Mouse (Mus musculus) lung, embryonic 14.5 days (tissue): ENCODE measurements around the gene Mga. TPM values are rescaled to one million over a fixed set of nuclear protein-coding genes. Genes with fewer than 3 reads are reported as not detected.

ENCODE experiments used
- ATAC-seq: fragments of 200-750 bp; cut with Nextera tagmentation; 2 replicates; pipeline ENCODE4 v1.8.0; 2017; ENCODE audit warnings: mild to moderate bottlenecking, moderate TSS enrichment, moderate library complexity; ENCODE audit not compliant: insufficient read depth
- DNase-seq: peaks from one replicate; pipeline ENCODE4 v3.0.0-alpha.2; 2015
- H3K27ac ChIP-seq: fragments of 300-500 bp; sonication (generic); 2 replicates; pipeline ENCODE4 v1.5.1; 2014; ENCODE audit warnings: low read depth, mild to moderate bottlenecking, moderate library complexity
- H3K27me3 ChIP-seq: fragments of 300-500 bp; sonication (generic); 2 replicates; pipeline ENCODE4 v1.6.1; 2014; ENCODE audit warnings: low read length, control low read depth; ENCODE audit not compliant: insufficient read depth
- H3K36me3 ChIP-seq: fragments of 300-500 bp; sonication (generic); 2 replicates; pipeline ENCODE4 v1.6.1; 2014; ENCODE audit warnings: control low read depth; ENCODE audit not compliant: insufficient read depth
- H3K4me1 ChIP-seq: fragments of 300-500 bp; sonication (generic); 2 replicates; pipeline ENCODE4 v1.6.1; 2014; ENCODE audit warnings: antibody characterized with exemption, control low read depth; ENCODE audit not compliant: insufficient read depth
- H3K4me2 ChIP-seq: fragments of 300-500 bp; sonication (generic); 2 replicates; pipeline ENCODE4 v1.6.1; 2014; ENCODE audit warnings: mild to moderate bottlenecking
- H3K4me3 ChIP-seq: fragments of 300-500 bp; sonication (generic); 2 replicates; pipeline ENCODE4 v1.5.1; 2014; ENCODE audit warnings: low read depth, low read length
- H3K9ac ChIP-seq: fragments of 300-500 bp; sonication (generic); 2 replicates; pipeline ENCODE4 v1.6.1; 2014
- H3K9me3 ChIP-seq: fragments of 300-500 bp; sonication (generic); 2 replicates; pipeline ENCODE4 v1.6.1; 2016; ENCODE audit warnings: low read depth, low read length, control low read depth
- CTCF ChIP-seq: IDR thresholded peaks from 2 replicates; pipeline ENCODE4 v1.5.1; 2016; ENCODE audit warnings: antibody characterized with exemption, low read depth
- WGBS: fragments of 180-500 bp; shearing (Covaris S2); extraction: QIAGEN DNeasy Blood & Tissue Kit; methylation state at CpG from one replicate; pipeline ENCODE4 v1.1.7; 2014; 5-methylcytosine and 5-hydroxymethylcytosine counted together
- polyA plus RNA-seq: library from polyadenylated mRNA; unstranded; fragments of >200 nt; fragmentation: Nextera tagmentation; extraction: Ambion mirVana; gene quantifications from 2 replicates; pipeline ENCODE4 v1.2.1, GENCODE M21; 2014

The Mga gene
- polyA plus RNA-seq, 1 experiment from 2014 or later: 38.6 TPM

DNA sequence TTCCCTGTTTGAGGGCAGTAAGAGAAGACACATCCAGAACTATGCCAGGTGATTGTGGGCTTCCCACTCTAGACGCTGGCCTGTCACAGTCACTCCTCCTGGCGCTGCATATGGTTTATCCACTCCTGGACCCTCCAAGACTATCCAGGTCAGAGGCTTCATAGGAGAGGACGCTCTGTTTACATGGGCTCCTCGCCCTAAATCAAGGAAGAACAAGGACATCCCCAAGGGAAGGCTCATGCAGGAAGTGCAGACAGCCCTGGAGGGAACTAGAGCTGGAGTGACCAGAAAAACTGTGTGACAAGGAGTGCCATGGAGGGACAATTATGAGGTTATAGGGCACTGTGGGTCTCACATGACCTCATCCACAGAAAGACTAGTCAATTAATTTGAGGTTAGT is 100.3 kb downstream of the Mga start:
- no peak overlapping the region for H3K9ac ChIP-seq
- WGBS: 78% methylated on average over 4 of the region's 4 CpGs
- no peak for TF ChIP-seq CTCF
- DNase-seq (no peak), ATAC-seq (no peak)
- peaks cover 16% of the 10 kb centered on the region for H3K4me1 ChIP-seq
- no peak overlapping the region for H3K4me2 ChIP-seq
- H3K27me3 ChIP-seq: no peaks in the 10 kb centered on the region
- H3K27ac ChIP-seq: no peak overlapping the region
- H3K36me3 ChIP-seq: 0 out of 2 replicates have a peak, but pooled peaks cover 8% of the 10 kb centered on the region
- H3K9me3 ChIP-seq: no peaks in the 10 kb centered on the region
- no peak overlapping the region for H3K4me3 ChIP-seq

DNA sequence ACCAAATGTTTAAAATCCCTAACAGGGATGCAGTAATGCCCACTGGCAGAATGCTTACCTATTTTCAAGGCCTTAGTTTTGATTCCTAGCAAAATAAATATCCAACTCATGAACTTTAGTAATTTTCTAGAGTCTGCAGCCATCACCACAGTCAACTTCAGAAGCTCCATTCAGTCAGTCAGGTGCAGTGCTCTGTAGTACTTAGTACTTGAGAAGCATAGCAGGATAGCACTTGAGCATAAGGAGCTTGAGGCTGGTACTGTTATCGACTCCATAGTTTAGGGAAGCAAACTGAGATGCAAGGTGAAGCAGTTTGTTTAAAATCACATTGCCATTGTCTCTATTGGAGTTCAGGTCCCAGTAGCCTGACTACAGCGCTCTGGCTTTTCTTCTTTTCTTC is 102.7 kb downstream of the Mga start:
- Histone ChIP-seq H3K4me3 (no peak overlapping the region), H3K4me2 (no peak overlapping the region), H3K27me3 (no peaks in the 10 kb centered on the region), H3K4me1 (peaks cover 14% of the 10 kb centered on the region), H3K36me3 (0 out of 2 replicates have a peak, but pooled peaks cover 11% of the 10 kb centered on the region), H3K27ac (no peak overlapping the region), H3K9me3 (no peaks in the 10 kb centered on the region), H3K9ac (no peak overlapping the region)
- TF ChIP-seq CTCF: no peak
- no peak for DNase-seq
- 81% methylated on average over 2 of the region's 2 CpGs for WGBS
- ATAC-seq: no peak

DNA sequence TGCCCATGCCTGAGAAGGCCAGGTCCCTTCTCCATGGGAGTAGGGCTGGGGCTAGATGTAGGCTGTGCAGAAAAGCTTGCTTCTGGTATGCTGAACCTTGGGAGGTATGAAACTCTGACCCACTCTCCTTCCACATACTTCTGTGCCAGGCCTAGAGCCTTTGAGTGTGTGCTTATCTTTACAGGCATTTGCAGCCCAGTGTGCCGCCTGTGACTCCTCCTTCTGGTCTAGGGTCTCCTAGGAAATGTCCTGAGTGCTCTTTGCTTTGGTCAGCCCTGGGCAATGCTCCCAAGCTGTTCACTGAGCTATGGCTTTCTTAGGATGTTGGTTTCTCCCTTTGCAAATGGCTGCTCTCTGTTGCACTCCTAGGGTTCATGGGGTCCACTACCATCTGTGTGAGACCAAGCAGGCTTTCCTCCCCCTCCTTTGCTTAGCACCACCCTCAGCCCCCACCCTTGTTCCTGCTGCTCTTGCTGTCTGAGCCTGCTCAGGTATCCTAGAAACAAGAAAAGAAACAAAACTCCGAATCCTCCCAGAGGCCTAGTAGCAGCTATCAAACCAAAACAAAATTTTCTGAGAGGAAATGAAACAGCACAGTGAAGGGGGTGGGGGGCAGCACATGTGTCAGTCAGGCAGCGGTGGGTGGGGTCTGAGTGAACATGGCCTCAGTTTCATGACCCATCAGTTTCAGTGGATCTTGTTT is 104.0 kb downstream of the Mga start:
- peak overlapping the region; percentile 55; the same call in 1 of the 2 replicates for H3K27ac ChIP-seq

DNA sequence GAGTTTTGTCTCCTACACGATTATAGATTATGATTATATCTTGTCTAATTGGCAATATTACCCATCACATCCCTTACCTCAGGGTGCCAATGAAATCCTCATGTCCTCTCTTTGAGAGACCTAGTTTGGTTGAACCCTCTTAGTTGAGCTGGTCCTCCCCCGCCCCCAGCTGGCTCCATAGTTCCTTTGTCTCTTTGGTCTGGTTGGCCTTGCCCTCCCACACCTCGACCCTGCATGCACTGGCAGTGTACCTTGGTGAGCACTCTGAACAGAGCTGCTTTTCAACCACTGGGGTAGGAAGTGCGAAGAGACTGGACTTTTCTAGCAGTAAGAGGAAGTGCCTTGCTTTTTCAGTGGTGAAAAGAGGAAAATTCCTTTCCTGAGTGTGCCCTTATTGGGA is 104.9 kb downstream of the Mga start:
- no peaks in the 10 kb centered on the region for H3K9me3 ChIP-seq
- no peak overlapping the region for H3K4me2 ChIP-seq
- no peak for ATAC-seq
- TF ChIP-seq CTCF: no peak
- 0 out of 2 replicates have a peak, but pooled peaks cover 11% of the 10 kb centered on the region for H3K36me3 ChIP-seq
- no peak overlapping the region for H3K4me3 ChIP-seq
- DNase-seq: no peak
- no peaks in the 10 kb centered on the region for H3K4me1 ChIP-seq
- no peaks in the 10 kb centered on the region for H3K27me3 ChIP-seq
- 72% methylated on average over 4 of the region's 4 CpGs for WGBS
- no peak overlapping the region for H3K27ac ChIP-seq
- H3K9ac ChIP-seq: no peak overlapping the region

More for the DNA sequence above, 104.0 kb downstream of the Mga start:
- Histone ChIP-seq H3K9me3 (no peaks in the 10 kb centered on the region), H3K36me3 (0 out of 2 replicates have a peak, but pooled peaks cover 11% of the 10 kb centered on the region), H3K4me3 (no peak overlapping the region), H3K4me2 (no peak overlapping the region), H3K27me3 (no peaks in the 10 kb centered on the region), H3K4me1 (0 out of 2 replicates have a peak, but pooled peaks cover under 1% of the 10 kb centered on the region), H3K9ac (0 out of 2 replicates have a peak overlapping the region, but pooled peaks have one; percentile 15)
- TF ChIP-seq CTCF: no peak
- WGBS: 59% methylated on average over 3 of the region's 3 CpGs
- no peak for DNase-seq
- peak; percentile 51 for ATAC-seq

DNA sequence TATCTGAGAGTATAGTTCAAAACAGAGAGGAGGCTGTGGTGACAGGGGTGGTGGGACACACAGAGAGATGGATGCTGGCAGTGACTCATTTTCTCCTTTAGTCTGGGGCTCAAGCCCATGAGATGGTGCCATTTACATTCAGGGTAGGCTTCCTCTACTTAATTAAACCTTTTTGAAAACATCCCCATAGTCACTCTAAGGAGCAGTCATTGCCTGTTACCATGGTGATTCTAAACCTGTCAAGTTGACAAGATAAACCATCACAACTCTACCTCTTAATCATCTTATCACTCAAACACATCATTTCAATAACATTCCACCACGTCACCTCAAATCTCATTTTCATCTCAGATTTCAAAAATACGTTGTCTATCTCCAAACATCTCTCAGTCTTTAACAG is 106.9 kb downstream of the Mga start:
- H3K4me2 ChIP-seq: no peak overlapping the region
- ATAC-seq: no peak
- no peak overlapping the region for H3K4me3 ChIP-seq
- H3K36me3 ChIP-seq: 0 out of 2 replicates have a peak, but pooled peaks cover 7% of the 10 kb centered on the region
- H3K9me3 ChIP-seq: no peaks in the 10 kb centered on the region
- H3K9ac ChIP-seq: no peak overlapping the region
- TF ChIP-seq CTCF: no peak
- no peaks in the 10 kb centered on the region for H3K27me3 ChIP-seq
- DNase-seq: no peak
- WGBS: 61% methylated on average over 2 of the region's 2 CpGs
- H3K27ac ChIP-seq: no peak overlapping the region
- H3K4me1 ChIP-seq: no peaks in the 10 kb centered on the region

DNA sequence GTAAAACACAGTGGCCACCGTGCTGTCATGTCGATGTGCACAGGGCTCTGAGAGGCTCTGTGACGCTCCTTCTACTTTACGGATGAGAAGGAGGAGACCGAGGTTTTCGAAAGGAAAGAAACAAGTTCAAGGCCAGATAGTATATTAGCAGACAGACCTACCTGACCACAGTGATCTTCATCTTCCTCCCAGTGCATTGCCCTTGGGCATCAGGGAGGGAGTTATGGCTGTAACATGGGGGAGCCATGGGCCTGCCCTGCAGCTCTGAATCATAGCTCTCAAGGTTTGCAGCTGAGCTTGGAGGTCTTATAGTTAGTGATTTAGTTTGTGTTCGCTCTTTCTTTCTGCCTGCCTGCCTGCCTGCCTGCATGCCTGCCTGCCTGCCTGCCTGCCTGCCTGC is 109.7 kb downstream of the Mga start:
- ATAC-seq (no peak), DNase-seq (no peak)
- TF ChIP-seq CTCF: no peak
- Histone ChIP-seq H3K4me3 (no peak overlapping the region), H3K9me3 (no peaks in the 10 kb centered on the region), H3K9ac (no peak overlapping the region), H3K4me2 (no peak overlapping the region), H3K36me3 (0 out of 2 replicates have a peak, but pooled peaks cover 4% of the 10 kb centered on the region), H3K27me3 (no peaks in the 10 kb centered on the region), H3K27ac (no peak overlapping the region), H3K4me1 (no peaks in the 10 kb centered on the region)
- WGBS: 91% methylated on average over 7 of the region's 7 CpGs

DNA sequence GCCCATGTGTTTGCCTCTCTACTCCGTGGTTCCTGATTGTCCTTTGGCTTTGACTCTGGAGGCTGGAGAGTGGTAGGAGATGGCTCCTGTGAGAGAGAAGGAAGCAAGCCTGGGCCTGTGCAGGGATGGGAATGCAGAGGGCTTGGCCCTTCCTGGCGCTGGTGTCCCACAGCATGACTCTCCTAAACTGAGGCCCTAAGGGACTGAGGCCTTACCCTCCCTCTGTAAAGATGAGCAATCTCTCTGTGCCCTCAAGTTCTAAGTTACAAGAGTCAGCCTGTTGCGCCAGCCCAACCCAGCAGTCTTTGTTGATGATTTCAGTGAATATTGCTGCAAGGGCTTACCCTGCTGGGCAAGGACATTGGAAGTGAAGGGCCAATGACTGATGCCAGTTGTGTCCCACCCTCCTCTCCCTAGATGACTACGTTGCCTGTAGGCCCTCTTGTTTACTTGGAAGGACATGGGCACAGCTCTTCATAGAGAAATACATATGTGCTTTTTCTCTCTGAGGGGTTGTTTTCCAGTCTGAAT is 110.7 kb downstream of the Mga start:
- DNase-seq (no peak), ATAC-seq (no peak)
- Histone ChIP-seq H3K36me3 (peaks cover 6% of the 10 kb centered on the region), H3K4me2 (no peak overlapping the region), H3K4me3 (no peak overlapping the region), H3K9ac (no peak overlapping the region), H3K27ac (no peak overlapping the region), H3K9me3 (no peaks in the 10 kb centered on the region), H3K4me1 (no peaks in the 10 kb centered on the region), H3K27me3 (no peaks in the 10 kb centered on the region)
- 82% methylated on average over 4 of the region's 4 CpGs for whole genome bisulfite sequencing
- TF ChIP-seq CTCF: no peak
